In the genomic region with DNA sequence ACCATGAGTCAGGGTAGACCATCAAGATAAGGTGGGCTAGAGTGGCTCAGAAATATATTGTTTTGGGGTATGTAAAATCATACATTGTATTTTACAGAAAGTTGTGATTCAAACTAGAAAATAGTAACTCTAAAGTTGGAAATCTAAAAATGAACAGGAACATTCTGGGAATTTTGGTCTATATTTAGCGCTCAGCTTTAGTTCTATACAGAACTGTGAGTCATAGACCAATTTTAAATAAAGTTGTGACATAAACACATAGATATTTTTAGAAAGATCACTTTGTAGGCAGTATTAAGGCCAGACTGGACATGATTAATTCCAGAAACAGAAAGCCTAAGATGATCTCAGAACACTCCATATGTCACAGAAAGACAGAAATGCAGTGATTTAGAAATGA, we compare ENCODE assay signal across 24 mouse cellular contexts.
A peak's percentile ranks its signal among the peaks of the same experiment; 100 is the strongest.
DNase-seq lines count a peak whose midpoint lies in the region; TF ChIP-seq lines count a peak whose summit lies in the region.
"Had no signal": no experiment of that assay in that cellular context is flagged by ENCODE, and none has a peak within 500 bp of the region (broad histone marks: within the 10 kb centered on the region; RNA-seq: fewer than 3 reads in every experiment).

No protein-coding gene starts in this region.

- no peak overlapping the region for H3K9ac ChIP-seq in heart, adult 2 months (ENCODE audit: low read depth, low read length)
- H3K9ac ChIP-seq: embryonic facial prominence, embryonic 13.5 days; forebrain, embryonic 12.5 days; forebrain, embryonic 15.5 days; heart, embryonic 13.5 days; hindbrain, embryonic 14.5 days had no signal

- H3K79me2 ChIP-seq in heart, adult 2 months (replicated peaks; ENCODE audit: control insufficient read depth, insufficient read depth, low read length) = no peaks in the 10 kb centered on the region

- H3K36me3 ChIP-seq in heart, adult 2 months (ENCODE audit: control insufficient read depth, insufficient read depth, low read length) = no peaks in the 10 kb centered on the region
- H3K36me3 ChIP-seq: embryonic facial prominence, embryonic 10.5 days; embryonic facial prominence, embryonic 13.5 days; forebrain, embryonic 12.5 days; forebrain, embryonic 15.5 days; heart, embryonic 13.5 days had no signal

- H3K4me1 ChIP-seq in heart, adult 2 months (ENCODE audit: control insufficient read depth, insufficient read depth, low read length) = no peaks in the 10 kb centered on the region
- H3K4me1 ChIP-seq: embryonic facial prominence, embryonic 10.5 days; embryonic facial prominence, embryonic 13.5 days; forebrain, embryonic 12.5 days; forebrain, embryonic 15.5 days; heart, embryonic 13.5 days had no signal

- peak overlapping the region; percentile 23 for H3K27ac ChIP-seq in heart, adult 2 months
- H3K27ac ChIP-seq: embryonic facial prominence, embryonic 10.5 days; embryonic facial prominence, embryonic 13.5 days; forebrain, embryonic 12.5 days; forebrain, embryonic 15.5 days; heart, embryonic 13.5 days; hindbrain, embryonic 14.5 days; hindbrain, postnatal 0 days had no signal

- intact Hi-C loops in heart, adult 2 months (cut with DNase I) = no loop called here
- intact Hi-C loops in heart, postnatal 36 days (cut with DNase I) = no loop called here

- no peak for TF ChIP-seq CTCF in heart, adult 2 months (IDR thresholded peaks at IDR 0.05)

- no peaks in the 10 kb centered on the region for H3K27me3 ChIP-seq in heart, adult 2 months (ENCODE audit: control insufficient read depth, insufficient read depth, low read length)
- H3K27me3 ChIP-seq: embryonic facial prominence, embryonic 13.5 days; forebrain, embryonic 12.5 days; forebrain, embryonic 15.5 days; heart, embryonic 13.5 days had no signal

- TF ChIP-seq EP300 in heart, adult 2 months (IDR thresholded peaks at IDR 0.05; ENCODE audit: insufficient read depth, low read depth, low read length) = no peak

- no peak for TF ChIP-seq POLR2A in heart, adult 2 months (IDR thresholded peaks at IDR 0.05; ENCODE audit: insufficient read depth, low read depth, low read length)

- 58% methylated on average over 1 of the region's 1 CpGs for WGBS in heart, adult 2 months

- H3K4me3 ChIP-seq in heart, adult 2 months = no peak overlapping the region
- H3K4me3 ChIP-seq: embryonic facial prominence, embryonic 10.5 days; embryonic facial prominence, embryonic 13.5 days; erythroblast, embryonic 14.5 days; forebrain, embryonic 12.5 days; forebrain, embryonic 15.5 days; heart, embryonic 13.5 days had no signal

- no peak for DNase-seq in heart, adult 2 months
- no peak for DNase-seq in heart, postnatal 36 days
- DNase-seq in left cerebral cortex, adult 11 months (ENCODE audit: low spot score) = peak; percentile 0
- no peak for DNase-seq in left cerebral cortex, adult 8-10 months (ENCODE audit: low spot score in 2 of 2)
- peak; percentile 57 for DNase-seq in brain, adult 2 months (ENCODE audit: low read depth, low spot score)
- peak; percentile 47 for DNase-seq in telencephalon, adult 2 months (ENCODE audit: low read depth, low spot score)
- DNase-seq: adrenal gland, adult 2 months; adrenal gland, postnatal 14 days; cerebellum, adult 11-12 months; cerebellum, adult 8-10 months; cerebellum, postnatal 10 days; cerebellum, postnatal 36 days; embryo, embryonic 11 days; gastrocnemius, postnatal 10 days; gastrocnemius, postnatal 36 days; heart, postnatal 4 days had no signal

Comparison
In these comparisons a context has a peak if more than half of its experiments do, and no peak if none do; other contexts are left out.
1. DNase-seq: peak in left cerebral cortex, adult 11 months (single experiment), brain, adult 2 months (single experiment) and telencephalon, adult 2 months (single experiment); none in heart, adult 2 months (0 of 2), heart, postnatal 36 days (0 of 2) and left cerebral cortex, adult 8-10 months (0 of 2).